Mouse (Mus musculus) myocyte (in vitro differentiated cells): ENCODE measurements around the gene Slc44a1. TPM values are rescaled to one million over a fixed set of nuclear protein-coding genes. Genes with fewer than 3 reads are reported as not detected.

Experiments
- H3K27me3 ChIP-seq: one replicate; pipeline ENCODE4 v1.6.1; 2011; ENCODE audit not compliant: control insufficient read depth, insufficient read depth, insufficient read length
- H3K36me3 ChIP-seq: one replicate; pipeline ENCODE4 v1.6.1; 2011; ENCODE audit not compliant: control insufficient read depth, insufficient read depth
- H3K4me2 ChIP-seq: one replicate; pipeline ENCODE4 v1.6.1; 2011; ENCODE audit warnings: low read depth, control low read depth
- H3K4me3 ChIP-seq: one replicate; pipeline ENCODE4 v1.5.1; 2011; ENCODE audit warnings: mild to moderate bottlenecking, control low read depth, moderate library complexity
- H3K79me2 ChIP-seq: one replicate; pipeline ENCODE4 v1.6.1; 2011; ENCODE audit not compliant: control insufficient read depth, insufficient read depth
- H3ac ChIP-seq: one replicate; pipeline ENCODE4 v1.6.1; 2011; ENCODE audit not compliant: control insufficient read depth, insufficient read length
- CEBPB ChIP-seq: IDR thresholded peaks from 2 replicates; pipeline ENCODE4 v1.6.1; 2011; ENCODE audit warnings: mild to moderate bottlenecking, moderate library complexity; ENCODE audit not compliant: poor library complexity, insufficient read depth, severe bottlenecking
- MAX ChIP-seq: IDR thresholded peaks from one replicate; pipeline ENCODE4 v1.6.1; 2011; ENCODE audit warnings: low read depth, mild to moderate bottlenecking, control low read depth
- MYOD1 ChIP-seq, 3 experiments: IDR thresholded peaks; one replicate each; pipeline ENCODE4 v1.6.1; 2011; ENCODE audit warnings: control low read depth in 2 of 3, low read depth in 2 of 3, mild to moderate bottlenecking in 2 of 3, moderate library complexity in 1 of 3; ENCODE audit not compliant: insufficient read length in 2 of 3, control insufficient read depth in 1 of 3
- MYOG ChIP-seq, 3 experiments: IDR thresholded peaks; one replicate each; pipeline ENCODE4 v1.6.1; 2011; ENCODE audit warnings: control low read depth in 2 of 3, low read depth in 2 of 3, mild to moderate bottlenecking in 2 of 3; ENCODE audit not compliant: insufficient read length in 2 of 3, control insufficient read depth in 1 of 3, insufficient read depth in 1 of 3
- POLR2A ChIP-seq: IDR thresholded peaks from one replicate; pipeline ENCODE4 v1.6.1; 2011; ENCODE audit warnings: low read depth, mild to moderate bottlenecking, control low read depth, moderate library complexity; ENCODE audit not compliant: insufficient read length
- POLR2AphosphoS2 ChIP-seq: IDR thresholded peaks from one replicate; pipeline ENCODE4 v1.6.1; 2011; ENCODE audit warnings: low read depth, control low read depth; ENCODE audit not compliant: insufficient read length
- REST ChIP-seq: IDR thresholded peaks from one replicate; pipeline ENCODE4 v1.6.1; 2011; ENCODE audit warnings: mild to moderate bottlenecking, control low read depth, moderate library complexity; ENCODE audit not compliant: insufficient read depth, insufficient read length
- SRF ChIP-seq: IDR thresholded peaks from one replicate; pipeline ENCODE4 v1.6.1; 2011; ENCODE audit warnings: low read depth; ENCODE audit not compliant: control insufficient read depth, insufficient read length
- USF1 ChIP-seq: IDR thresholded peaks from one replicate; pipeline ENCODE4 v1.6.1; 2011; ENCODE audit warnings: low read depth, mild to moderate bottlenecking, control low read depth, moderate library complexity
- polyA plus RNA-seq: library from polyadenylated mRNA; unstranded; fragments of >200 nt; fragmentation: generic; extraction: Trizol; gene quantifications from one replicate; pipeline ENCODE4 v1.2.1, GENCODE M21; 2012; ENCODE audit warnings: missing spikeins

Gene Slc44a1
- polyA plus RNA-seq, 1 experiment = 43.7 TPM

GRCm38 (mm10) chr4:53638549-53639123 is 198.4 kb downstream of the Slc44a1 start:
- Histone ChIP-seq H3K79me2 (peaks cover 37% of the 10 kb centered on the region), H3ac (no peak overlapping the region), H3K36me3 (no peaks in the 10 kb centered on the region), H3K4me2 (peak overlapping the region; percentile 27), H3K27me3 (no peaks in the 10 kb centered on the region), H3K4me3 (no peak overlapping the region)
- TF ChIP-seq MYOD1 (IDR thresholded peaks at IDR 0.05; ENCODE audit: control insufficient read depth in 1 of 3, insufficient read length in 2 of 3, low read depth in 2 of 3) = no peak
- no peak for TF ChIP-seq POLR2AphosphoS2
- TF ChIP-seq REST = no peak
- no peak for TF ChIP-seq SRF
- no peak for TF ChIP-seq CEBPB

GRCm38 (mm10) chr4:53658029-53658428 is 217.8 kb downstream of the Slc44a1 start:
- Histone ChIP-seq H3K36me3 (peaks cover 16% of the 10 kb centered on the region), H3K27me3 (no peaks in the 10 kb centered on the region), H3K4me2 (no peak overlapping the region), H3K79me2 (no peaks in the 10 kb centered on the region), H3ac (no peak overlapping the region), H3K4me3 (no peak overlapping the region)
- no peak for TF ChIP-seq MYOG (IDR thresholded peaks at IDR 0.05; ENCODE audit: control insufficient read depth in 1 of 3, insufficient read depth in 1 of 3, insufficient read length in 2 of 3, low read depth in 2 of 3)

- TF ChIP-seq CEBPB (no peak), POLR2A (no peak), MYOD1 (IDR thresholded peaks at IDR 0.05; ENCODE audit: control insufficient read depth in 1 of 3, insufficient read length in 2 of 3, low read depth in 2 of 3) (no peak), POLR2AphosphoS2 (no peak), USF1 (no peak), MAX (no peak), REST (no peak)
Measured at GRCm38 (mm10) chr4:53660711-53661110, 220.5 kb downstream of the Slc44a1 start.

More at GRCm38 (mm10) chr4:53660711-53661110, 220.5 kb downstream of the Slc44a1 start:
- Histone ChIP-seq H3K4me2 (no peak overlapping the region), H3K27me3 (no peaks in the 10 kb centered on the region), H3K4me3 (no peak overlapping the region), H3K36me3 (no peaks in the 10 kb centered on the region), H3K79me2 (no peaks in the 10 kb centered on the region), H3ac (no peak overlapping the region)

Other genes starting within 250 kb of the Slc44a1 start
- 1.2 TPM for gene Fsd1l, start 191.1 kb downstream of the Slc44a1 start, polyA plus RNA-seq